Mouse (Mus musculus): ENCODE results near the gene Rps16.
"Not testable (repeated sequence)": the region's sequence is repeated elsewhere in the genome, so short reads cannot be mapped to it uniquely, and the experiment has no call there.

Rps16 gene

DNA sequence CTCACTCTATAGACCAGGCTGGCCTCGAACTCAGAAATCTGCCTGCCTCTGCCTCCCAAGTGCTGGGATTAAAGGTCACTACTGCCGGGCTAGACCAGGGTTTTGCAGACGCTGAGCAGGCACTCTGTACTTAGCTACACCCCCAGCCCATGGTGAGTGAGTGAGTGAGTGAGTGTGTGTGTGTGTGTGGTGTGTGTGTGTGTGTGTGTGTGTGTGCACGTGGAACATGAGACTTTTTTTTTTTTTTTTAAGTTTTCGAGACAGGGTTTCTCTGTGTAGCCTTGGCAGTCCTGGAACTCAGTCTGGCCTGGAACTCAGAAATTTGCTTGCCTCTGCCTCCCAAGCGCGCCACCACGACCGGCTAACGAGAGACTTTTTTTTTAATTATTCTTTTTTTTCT lies 24.2 kb downstream of the Rps16 start:
- DNase-seq: no peak

DNA sequence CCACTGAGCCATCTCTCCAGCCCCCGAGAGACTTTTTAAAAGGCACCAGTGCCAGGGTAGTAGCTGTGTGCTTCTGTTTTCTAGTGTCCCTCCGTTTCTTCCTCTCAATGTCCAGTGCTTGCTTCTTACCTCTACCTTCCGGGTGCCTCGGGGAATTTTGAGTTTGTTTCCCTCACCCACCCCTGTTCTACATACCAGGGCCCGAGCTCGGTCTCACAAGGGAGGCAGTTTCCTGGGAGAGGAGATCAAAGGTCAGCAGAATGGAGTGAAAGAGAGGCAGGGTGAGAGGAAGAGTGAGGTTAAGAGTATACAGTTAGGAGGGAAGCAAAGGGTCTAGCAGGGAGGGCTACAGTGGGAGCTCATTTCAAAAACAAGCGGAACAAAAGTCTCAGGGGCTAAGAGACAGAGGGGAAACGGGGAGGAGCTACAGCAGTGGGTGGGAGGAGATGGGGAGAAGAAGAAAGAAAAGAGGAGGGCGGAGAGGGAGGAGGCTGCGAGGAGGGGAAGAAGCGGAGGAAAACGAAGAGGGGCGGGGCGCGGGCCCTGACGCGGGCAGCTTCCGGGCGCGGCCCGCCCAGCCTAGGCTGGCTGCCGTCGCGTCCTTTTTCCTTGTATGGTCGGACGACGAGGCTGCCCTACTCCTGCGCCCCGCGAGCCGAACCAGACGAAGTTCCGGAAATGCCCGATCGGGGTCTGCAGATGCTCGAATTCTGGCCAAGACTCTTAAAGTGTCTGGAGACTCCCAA lies 24.9 kb downstream of the Rps16 start:
- peak; percentile 70 for DNase-seq

DNA sequence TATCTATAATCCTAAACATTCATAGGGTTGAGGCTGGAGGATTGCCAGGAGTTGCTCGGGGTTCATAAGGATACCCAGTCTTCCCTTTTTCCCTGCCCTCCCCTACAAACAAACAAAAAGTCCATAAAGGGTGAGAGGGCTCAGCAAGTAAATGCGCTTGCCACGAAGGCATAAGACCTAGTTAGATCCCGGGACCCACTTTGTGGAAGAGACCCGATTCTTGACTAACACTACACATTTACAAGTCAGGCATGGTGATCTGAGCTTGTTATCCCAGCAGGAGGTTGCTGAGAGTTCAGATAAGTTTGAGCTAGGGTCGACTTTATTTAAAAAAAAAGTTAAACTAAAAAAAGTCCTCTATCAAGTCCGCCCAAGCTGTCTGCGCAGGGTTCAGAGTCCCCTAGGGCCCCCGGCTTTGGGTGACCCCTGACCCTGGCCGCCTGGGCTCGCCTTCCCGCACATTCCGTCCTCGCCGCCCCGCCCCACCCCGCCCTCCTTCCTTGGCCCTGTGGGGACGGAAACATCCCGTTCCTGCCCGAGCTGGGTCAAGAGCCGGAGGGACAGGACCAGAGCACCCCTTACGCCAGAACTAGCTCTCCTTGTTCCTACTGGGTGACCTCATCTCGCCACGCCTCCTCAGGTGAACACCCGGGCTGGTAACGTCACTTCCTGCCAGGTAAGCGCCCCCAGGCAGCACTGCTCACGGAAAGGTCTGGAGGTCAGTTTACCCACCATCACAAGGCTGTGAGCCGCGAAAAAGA lies 25.7 kb downstream of the Rps16 start:
- no peak for DNase-seq

DNA sequence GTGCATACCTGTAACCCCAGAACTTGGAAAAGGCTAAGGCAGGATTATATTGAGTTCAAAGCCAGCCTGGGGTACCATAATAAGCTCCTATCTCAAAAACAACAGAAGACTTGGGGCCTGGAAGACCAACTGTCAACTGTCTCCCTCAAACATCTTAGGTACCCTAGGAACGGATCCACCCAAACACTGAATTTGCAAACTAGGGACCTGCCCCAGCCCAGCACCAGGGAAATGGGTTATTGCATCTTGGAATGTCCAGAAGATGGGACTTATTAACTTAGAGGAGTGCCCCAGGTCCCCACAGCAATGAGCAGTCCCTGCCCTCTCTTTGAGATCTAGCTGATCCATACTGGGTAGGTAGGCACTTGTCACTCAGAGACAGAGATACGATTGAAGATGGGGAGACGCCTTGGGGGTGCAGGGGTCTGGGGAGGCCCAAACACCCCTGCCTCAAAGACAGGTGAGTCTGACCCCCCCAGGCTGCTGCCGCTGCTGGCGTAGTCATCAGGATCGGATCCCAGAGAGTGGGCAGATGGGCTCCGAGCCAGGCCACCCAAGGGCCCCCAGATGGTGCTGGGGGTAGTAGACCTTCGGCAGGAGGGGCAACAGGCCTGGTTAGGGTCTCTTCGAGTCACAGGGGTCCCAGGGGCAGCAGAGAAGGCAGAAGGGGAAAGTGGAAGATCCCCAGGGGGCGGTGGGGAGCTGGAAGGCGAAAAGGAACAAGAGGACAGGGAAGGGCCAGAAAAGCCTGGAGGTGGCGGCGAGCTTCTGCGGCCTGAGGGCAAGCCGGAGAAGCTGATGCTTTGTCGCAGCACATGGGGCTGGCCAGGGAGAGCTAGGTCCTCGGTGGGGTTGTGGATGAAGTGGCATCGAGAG lies 27.0 kb downstream of the Rps16 start:
- DNase-seq: no peak

DNA sequence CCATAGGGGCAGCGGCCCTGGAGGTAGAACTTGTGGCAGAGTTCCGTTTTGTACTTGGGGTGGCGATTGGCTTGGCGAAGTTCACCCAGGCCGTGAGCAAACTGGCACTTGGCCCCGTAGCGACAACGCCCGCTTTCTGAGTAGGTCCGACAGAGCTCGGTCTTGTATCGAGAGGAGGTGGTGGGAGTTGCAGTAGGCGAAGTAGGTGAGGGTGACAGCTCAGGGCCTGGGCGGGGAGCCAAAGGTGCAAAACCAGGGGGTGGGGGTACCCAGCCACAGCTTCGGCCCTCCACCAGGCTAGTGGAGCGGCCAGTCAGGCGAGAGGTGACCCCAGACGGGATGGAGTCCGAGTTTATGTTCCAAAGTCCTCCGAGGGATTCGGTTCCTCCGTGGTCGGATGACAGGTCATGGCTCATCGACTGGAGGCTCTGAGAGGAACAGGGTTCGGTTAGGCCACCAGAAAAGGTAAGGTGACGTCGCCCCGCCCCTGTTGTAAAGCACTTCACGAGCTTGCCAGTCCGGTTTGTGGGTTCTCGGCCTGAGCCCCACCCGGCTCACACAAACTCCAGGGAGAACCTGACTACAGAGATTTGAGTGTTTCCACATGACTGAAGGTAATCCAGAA lies 27.7 kb downstream of the Rps16 start:
- no peak for DNase-seq

DNA sequence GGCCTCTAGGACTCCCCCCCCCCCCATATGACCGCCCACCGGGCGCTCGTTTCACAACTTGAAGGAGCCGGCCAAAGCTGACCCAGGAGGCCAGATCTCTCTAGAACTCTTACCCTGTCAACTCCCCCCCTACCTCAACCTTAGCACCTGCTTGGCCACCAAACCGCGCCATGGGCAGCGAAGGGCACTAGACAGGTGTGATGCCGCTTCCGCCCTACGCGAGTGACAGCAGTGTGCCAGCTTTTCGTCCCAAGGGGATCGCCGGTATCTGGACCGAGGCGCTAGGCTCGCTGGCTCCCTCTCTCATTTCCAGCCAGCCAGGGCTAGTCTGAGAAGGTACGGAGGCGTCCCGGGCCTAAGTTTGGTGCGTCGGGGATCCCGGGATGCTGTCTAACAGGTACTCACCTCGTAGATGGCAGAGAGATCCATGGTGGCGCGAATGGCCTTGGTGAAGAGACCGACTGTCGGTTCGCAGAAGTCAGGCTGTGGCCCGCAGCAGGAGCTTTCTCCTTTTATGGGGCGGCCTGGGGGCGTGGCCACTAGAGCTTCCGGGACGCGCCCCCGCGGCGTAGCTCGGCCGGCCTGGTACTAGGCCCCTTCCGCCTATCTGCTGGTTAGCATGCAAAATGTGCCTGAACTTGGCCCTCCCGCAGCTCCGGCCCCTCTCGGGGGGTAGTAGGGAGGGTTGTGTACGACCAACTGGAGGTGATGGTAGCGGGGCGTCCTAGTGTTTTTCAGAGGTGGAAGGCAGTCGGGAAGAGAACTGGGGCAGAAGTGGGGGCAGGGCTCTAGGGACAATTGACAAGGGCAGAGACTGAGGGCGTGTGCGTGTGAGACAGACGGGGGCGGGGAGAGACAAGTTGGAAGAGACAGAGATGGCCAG lies 28.6 kb downstream of the Rps16 start:
- peak; percentile 69 for DNase-seq

DNA sequence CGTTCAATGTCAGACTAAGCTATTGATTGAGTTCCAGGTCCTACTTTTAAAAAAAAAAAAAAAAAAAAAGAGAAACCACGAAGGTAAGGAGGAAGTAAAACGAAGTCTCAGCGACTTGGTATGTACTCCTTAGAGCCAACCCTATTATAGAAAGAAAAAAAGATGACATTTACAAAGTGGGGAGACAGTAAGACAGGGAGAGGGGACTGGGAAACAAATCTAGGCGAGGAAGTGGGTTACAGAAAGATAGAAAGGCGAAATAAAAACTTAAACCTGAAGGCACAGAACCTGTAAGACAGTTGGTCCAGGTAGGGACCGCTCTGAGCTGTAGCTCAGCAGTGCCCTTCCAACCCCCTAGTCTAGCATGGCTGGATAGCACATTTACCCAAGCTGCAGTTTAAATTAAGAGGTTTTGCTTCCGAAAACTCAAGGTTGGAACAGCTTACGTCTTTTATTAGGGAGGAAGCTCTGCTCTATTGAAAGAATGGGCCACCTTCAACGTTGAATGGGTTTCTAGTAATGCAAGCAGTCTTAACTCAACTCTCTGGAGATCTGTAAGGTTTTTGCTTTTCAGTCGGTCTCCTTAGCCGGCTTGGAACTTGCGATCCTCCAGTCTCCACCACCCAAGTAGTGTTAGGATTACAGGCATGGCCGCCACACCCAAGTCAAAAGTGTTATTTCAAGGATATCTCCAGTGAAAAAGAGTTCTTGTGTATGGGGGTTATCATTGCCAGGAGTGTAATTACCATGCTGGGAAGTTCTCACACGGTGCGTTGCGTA lies 30.0 kb downstream of the Rps16 start, which contains the start of gene Zfp36:
Zfp36 (minus strand) TSS at position 17 of the 780 bp plus-strand sequence.
- no peak for DNase-seq

DNA sequence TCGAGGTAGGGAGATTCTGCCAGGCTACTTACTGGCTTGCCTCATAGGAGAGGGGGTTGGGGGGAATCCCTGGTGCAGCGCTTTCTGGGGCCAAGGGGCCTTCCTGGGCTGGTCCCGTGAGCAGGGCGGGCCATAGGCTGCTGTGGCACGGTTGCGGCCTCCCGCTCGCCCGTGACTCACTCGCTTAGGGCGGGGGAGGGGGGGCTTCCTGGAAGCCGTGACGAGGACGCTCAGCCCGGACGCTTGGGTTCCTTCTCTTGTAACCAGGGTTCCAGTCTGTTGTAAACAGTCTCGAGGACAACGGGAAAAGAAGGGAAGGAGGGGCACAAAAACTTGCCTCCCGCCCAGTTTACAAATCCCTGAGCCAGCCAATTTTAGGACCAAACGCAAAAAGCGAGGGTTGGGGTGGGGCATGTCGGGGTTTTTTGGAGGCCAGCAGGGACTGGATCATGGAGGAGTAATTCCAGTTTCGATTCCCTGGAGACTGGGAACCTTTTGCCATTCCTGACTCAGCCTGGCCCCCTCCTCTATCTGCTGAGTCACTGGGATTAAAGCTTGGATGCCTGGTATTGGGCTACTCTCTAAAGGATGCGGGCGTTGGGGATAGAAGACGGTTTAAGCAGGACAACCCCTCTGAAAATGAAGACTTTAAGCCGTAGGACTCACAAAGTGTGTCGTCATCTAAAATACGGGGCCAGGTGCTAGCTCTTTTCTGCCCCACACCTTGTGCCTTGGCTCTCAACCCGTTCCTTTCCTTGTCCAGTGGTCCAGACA lies 30.8 kb downstream of the Rps16 start:
- DNase-seq: no peak

DNA sequence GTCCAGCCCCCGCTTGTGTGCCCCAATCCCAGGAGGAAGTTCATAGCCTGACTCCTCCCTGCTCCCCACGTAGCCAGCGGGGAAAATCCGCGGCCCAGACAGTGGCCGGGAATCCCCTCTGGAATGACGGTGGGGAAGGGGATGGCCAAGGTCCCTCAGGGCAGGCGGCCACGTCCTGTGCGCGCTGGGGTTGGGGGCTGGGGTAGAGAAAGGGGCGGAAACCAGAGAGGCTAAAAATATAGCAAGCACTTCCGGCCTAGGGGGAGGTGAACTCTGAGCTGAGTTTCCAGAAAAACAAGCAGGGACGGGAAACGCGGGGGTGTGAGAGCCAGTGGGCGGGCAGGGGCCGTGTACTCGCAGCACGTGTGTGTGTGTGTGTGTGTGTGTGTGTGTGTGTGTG lies 31.5 kb downstream of the Rps16 start:
- no peak for DNase-seq

DNA sequence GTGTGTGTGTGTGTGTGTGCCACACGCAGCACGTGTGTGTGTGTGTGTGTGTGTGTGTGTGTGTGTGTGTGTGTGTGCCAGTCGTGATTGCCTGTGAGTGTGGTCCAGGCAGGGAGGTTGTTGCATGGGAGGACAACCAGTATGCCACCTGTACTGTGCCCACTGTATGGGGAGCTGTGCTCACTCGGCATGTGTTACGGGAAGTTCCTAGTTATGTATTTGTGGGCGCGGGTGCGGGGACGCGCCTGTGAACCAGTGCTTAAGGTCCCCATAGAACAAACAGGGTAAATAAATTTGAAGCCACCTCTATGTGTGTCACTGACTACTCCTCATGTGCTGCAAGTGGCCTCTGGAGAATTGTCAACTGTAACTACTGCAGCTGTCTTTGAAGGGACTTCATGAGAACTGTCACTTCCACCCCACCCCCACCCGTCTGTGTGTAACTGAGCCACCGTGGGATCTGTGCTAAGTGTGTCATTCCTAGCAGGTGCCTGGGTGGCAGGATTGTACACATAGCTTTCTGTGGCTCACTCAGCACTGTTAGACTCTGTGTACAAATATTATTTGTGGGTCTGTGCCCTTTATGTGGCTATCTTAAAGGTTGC lies 32.0 kb downstream of the Rps16 start:
- no peak for DNase-seq

DNA sequence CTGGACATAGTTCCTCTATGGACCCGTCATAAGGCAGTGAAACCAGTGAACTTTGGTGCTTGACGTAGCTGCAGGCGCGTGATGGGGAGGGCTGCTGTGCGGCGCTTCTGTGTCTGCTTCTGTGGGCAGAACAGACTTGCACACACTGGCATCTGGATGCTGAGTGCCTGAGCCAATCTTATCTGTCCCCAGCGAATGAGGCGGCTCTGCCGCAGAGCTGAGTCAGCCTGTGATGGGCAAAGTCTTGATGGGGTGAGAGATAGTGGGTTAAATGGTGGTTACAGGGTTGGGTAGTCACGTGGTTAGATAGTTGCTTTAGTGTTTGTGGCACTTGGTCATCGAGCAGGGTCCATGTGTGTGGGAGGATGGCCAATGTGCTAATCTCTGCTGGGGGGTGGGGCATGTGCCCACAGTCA lies 32.5 kb downstream of the Rps16 start:
- DNase-seq: no peak

DNA sequence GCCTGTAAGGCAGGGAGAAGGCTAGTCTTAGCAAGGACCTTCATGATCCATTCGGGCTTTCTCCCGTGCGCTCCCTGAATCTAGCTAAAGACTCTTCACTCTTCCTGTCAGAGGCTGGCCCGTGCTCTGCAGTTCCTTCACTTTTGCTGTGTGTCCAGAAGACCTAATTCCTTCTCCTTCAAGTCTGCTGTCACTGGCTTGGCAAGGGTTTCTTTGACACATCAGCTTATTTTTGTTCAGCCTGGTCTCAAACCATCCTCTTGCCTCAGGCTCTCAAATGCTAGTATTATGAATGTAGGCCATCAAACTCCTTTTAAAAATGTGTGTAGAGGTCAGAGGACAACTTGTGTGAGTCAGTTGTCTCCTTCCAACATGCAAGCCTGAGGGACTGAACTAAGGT lies 33.2 kb downstream of the Rps16 start:
- DNase-seq: no peak

DNA sequence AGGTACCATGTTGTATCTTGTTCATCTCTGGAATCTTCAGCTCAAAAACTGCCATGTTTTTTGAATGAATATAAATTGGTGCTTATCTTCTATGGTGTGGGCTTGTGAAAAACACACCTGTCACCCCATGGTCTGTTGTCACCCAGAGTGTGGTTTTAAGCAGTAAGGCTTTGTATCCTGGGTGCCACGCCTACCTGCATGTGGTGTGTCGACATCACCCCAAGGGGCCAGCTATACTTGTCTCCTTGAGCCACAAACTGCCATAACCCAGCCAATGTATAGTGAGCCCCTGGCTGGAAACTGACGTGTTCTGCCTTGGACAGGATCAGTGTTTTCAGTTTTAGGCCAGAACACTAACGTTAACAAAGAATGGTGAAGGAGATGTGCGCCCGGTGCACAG lies 33.7 kb downstream of the Rps16 start:
- DNase-seq: no peak

DNA sequence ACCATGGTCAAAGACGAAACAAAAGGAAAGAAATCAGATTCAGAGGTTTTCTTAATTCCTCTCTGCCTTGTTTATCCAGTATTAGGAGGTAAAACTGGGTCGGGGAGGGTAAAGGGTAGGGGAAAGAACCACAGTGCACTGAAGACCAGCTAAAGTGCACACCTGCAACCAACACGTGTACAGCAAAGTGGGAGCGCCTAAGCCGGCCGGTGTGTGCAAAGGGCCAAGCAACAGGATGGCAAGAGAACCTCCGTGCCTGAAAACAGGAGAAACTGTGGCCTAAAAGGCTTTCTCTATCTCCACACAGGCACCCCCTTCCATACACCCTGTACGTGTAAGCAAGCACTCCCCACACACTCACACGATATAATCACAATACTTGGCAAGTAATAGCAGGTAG lies 34.7 kb downstream of the Rps16 start:
- DNase-seq: no peak

DNA sequence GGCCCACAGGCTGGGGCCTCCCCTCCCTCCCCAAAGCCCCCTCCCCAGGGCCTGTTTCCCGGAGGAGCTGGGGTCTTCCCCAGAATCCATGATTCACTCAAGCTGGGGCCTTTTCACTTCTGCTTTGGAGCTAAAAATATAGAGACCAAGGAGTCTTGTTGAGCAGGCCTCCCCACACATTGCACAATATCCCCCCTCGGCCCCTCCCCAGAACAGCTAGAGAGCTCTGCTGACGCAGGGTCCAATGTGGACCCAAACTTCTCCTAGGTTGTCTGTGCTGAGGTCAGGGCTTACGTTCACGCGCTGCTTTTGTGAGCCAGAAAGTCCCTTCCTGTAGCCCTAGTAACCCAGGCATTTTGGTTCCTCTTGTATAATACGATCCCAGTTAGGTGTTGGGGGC lies 35.6 kb downstream of the Rps16 start:
- no peak for DNase-seq

DNA sequence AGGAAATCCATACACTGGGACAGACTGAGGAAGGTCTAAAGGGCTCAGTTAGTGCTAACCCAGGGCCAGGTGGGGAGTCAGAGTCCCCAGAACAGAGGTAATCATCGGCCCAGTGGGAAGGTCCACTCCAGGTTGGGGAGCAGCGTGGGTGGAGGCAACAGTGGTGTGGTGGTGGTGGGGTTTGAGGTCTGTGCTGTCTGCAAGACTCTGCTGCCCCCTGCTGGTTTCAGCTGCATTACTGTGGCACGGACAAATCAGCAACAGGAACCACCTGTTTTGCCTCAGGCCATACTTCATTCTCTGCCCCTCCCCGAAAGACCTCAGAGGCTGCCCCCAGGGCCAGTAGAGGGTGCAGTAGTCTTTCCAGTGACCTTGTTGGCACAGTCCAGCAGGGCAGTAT lies 36.0 kb downstream of the Rps16 start:
- DNase-seq: peak; percentile 65

DNA sequence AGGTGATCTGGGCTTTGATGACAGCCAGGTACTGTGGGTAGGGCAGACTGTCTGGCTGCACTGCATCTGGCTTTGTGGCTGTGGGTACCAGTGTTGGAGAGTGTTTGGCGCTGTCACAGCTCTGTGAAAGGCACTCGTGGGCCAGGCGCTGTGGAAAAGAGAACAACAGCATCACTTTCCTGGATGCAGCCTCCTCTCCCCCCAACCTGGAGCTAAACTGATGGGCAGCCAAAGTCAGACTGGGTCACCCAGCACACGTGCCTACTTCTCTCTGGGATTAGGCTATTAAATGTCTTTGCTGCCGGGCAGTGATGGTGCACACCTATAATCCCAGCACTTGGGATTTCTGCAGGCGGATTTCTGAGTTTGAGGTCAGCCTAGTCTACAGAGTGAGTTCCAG lies 36.4 kb downstream of the Rps16 start:
- not testable (repeated sequence) for DNase-seq

DNA sequence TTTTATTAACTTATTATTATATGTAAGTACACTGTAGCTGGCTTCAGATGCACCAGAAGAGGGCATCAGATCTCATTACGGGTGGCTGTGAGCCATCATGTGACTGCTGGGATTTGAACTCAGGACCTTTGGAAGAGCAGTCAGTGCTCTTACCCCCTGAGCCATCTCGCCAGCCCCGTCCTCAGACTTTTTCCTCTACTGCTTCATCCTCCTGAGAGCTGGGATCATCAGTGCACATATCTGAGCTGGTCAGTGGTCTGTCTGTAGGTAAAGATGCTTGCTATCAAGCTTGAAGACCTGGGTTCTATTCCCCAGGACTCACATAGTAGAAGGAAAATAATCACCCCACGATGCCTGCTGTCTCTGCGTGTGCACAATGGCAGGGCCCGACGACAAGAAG lies 36.9 kb downstream of the Rps16 start:
- not testable (repeated sequence) for DNase-seq

DNA sequence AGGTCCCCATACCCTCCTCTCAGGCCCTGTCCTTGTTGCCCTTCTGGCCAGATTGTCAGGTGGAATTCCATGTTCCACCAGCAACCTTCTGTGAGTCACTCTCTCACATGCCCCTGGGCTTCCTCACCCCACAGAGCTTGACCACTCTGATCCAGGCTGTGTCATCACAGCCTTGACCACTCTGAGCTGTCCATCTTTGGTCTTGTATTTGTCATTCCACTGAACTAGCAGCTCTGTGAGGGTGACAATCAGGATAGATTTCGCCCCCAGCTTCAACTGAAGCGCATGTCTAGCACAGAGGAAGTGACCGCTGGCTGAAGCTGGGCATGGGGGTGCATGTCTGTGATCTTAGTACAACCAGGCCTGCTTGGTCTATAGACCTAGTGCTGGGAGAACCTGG lies 39.9 kb downstream of the Rps16 start:
- DNase-seq: peak; percentile 22
